Mouse (Mus musculus) bone marrow, adult 2 months (tissue): Measurements from ENCODE around the gene Taf5.

Experiments
- CTCF ChIP-seq: fragments of 200-500 bp; IDR thresholded peaks from 2 replicates; pipeline ENCODE4 v1.5.1; 2011; ENCODE audit warnings: low read length, control low read depth; ENCODE audit not compliant: control insufficient read depth, insufficient read depth
- POLR2A ChIP-seq: fragments of 200-500 bp; IDR thresholded peaks from 2 replicates; pipeline ENCODE4 v1.6.1; 2011; ENCODE audit warnings: low read depth, mild to moderate bottlenecking, control low read depth, low read length, borderline replicate concordance; ENCODE audit not compliant: control insufficient read depth

DNA sequence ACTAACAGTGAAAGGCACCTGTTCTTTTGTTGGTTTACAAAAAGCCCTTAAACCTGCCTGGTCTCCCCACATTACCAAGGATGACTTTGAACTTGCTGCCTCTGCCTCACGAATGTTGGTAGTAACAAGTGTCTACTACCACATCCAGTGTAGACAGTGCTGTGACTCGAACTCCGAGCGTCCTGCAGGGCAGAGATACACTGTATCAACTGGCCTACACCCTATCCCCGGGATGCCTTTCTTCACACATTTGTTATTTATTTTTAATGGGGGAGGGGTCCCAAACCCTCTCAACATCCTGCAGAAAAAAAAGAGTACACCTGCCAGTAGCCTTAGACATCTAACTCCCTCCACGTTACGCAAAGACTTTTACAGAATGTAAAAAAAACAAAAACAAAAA is 17.7 kb upstream of the Taf5 start:
- TF ChIP-seq CTCF, result no peak
- no peak for TF ChIP-seq POLR2A
